Mouse (Mus musculus): ENCODE data around the gene Odf4. TPM values are rescaled to one million over a fixed set of nuclear protein-coding genes. Genes with fewer than 3 reads are reported as not detected.

The Odf4 gene
- polyA plus RNA-seq, 1 experiment from 2014 or later: not detected

DNA sequence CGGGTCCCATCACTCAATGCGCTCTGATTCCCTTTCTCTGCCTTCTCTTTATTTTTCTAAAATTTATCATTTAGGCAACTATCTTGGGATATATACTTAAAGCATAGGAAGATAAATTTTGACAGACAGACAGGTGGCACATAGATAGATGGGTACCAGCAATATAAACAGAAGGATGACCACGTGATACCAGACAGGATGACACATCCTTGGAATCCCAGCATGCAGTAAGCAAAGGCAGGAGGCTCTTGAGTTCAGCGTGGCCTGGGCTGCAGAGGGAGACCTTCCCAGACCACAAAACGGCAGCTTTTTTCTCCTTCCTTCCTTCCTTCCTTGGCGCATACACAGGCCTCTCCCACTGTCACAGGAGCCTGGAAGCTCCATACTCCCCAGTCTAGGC lies 29.0 kb downstream of the Odf4 start:
- peaks cover 15% of the 10 kb centered on the region for H3K4me1 ChIP-seq
- peaks cover 6% of the 10 kb centered on the region for H3K36me3 ChIP-seq (replicated peaks)
- WGBS: 80% methylated on average over 6 of the region's 6 CpGs
- H3K27me3 ChIP-seq (ENCODE audit: poor library complexity, severe bottlenecking): no peaks in the 10 kb centered on the region; the same call in 1 of the 2 replicates
- DNase-seq (ENCODE audit: extremely low spot score, low spot score): no peak
- H3K9me3 ChIP-seq: no peaks in the 10 kb centered on the region
- no peak overlapping the region for H3K4me3 ChIP-seq
- H3K27ac ChIP-seq: no peak overlapping the region

- Histone ChIP-seq H3K36me3 (replicated peaks) (no peaks in the 10 kb centered on the region), H3K9me3 (no peaks in the 10 kb centered on the region), H3K27me3 (ENCODE audit: poor library complexity, severe bottlenecking) (no peaks in the 10 kb centered on the region; the same call in 1 of the 2 replicates), H3K4me1 (peaks cover 13% of the 10 kb centered on the region), H3K27ac (no peak overlapping the region), H3K4me3 (no peak overlapping the region)
- 46% methylated on average over 4 of the region's 4 CpGs for WGBS
- DNase-seq (ENCODE audit: extremely low spot score, low spot score): no peak
Observed at GRCm38 (mm10) chr11:68897120-68897519, 29.8 kb downstream of the Odf4 start.

DNA sequence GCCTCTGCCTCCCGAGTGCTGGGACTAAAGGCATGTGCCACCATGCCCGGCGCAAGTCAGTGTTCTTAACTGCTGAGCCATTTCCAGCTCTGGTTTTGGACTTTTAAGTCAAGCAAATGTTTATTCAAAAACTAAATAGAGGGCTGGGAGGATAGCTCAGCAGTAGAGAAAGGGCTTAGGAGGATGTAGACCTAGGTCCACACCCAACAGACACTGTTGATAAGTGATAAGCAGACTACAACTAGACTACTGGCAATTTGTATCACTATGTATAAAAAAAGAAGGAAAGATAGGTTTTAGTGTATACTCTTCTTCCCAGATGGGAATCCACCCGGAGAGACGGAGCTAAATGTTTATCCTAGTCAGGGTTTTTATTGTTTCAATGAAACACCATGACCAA lies 30.6 kb downstream of the Odf4 start:
- H3K27ac ChIP-seq: no peak overlapping the region
- no peak overlapping the region for H3K4me3 ChIP-seq
- H3K27me3 ChIP-seq (ENCODE audit: poor library complexity, severe bottlenecking): no peaks in the 10 kb centered on the region; the same call in 1 of the 2 replicates
- peaks cover 13% of the 10 kb centered on the region for H3K4me1 ChIP-seq
- DNase-seq (ENCODE audit: extremely low spot score, low spot score): no peak
- 95% methylated on average over 5 of the region's 5 CpGs for WGBS
- no peaks in the 10 kb centered on the region for H3K36me3 ChIP-seq (replicated peaks)
- no peaks in the 10 kb centered on the region for H3K9me3 ChIP-seq

DNA sequence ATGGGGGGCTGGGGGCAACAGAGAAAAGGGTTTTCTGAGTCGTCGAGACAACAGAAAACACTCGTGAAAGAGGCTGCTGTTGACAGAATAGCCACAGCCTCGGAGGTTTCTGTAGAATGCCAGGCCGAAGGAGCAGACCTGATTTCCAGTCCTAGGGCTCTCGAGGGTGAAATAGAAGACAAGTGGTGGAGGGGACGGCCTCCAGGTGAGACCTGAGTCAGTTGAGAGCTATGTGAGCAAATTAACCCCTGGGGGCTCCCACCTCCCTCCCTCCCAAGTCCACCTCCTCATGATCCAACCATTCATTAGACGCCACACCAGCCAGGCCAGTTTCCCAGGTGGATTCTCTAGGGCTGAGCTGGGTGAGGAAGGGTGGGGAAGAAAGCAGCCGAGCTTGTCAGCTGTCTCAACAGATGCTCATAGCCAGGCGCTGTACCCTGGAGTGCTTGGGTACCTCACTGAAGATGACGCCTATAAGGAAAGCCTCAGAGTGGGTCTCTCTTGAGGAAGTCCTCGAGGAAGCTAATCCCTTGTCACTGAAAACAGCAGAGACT lies 32.9 kb downstream of the Odf4 start:
- no peak for DNase-seq (ENCODE audit: extremely low spot score, low spot score)
- Histone ChIP-seq H3K4me3 (no peak overlapping the region), H3K27me3 (ENCODE audit: poor library complexity, severe bottlenecking) (no peaks in the 10 kb centered on the region; the same call in 1 of the 2 replicates), H3K27ac (no peak overlapping the region), H3K4me1 (peaks cover 7% of the 10 kb centered on the region; the same call in 1 of the 2 replicates), H3K9me3 (no peaks in the 10 kb centered on the region), H3K36me3 (replicated peaks) (no peaks in the 10 kb centered on the region)
- 79% methylated on average over 12 of the region's 12 CpGs for WGBS

DNA sequence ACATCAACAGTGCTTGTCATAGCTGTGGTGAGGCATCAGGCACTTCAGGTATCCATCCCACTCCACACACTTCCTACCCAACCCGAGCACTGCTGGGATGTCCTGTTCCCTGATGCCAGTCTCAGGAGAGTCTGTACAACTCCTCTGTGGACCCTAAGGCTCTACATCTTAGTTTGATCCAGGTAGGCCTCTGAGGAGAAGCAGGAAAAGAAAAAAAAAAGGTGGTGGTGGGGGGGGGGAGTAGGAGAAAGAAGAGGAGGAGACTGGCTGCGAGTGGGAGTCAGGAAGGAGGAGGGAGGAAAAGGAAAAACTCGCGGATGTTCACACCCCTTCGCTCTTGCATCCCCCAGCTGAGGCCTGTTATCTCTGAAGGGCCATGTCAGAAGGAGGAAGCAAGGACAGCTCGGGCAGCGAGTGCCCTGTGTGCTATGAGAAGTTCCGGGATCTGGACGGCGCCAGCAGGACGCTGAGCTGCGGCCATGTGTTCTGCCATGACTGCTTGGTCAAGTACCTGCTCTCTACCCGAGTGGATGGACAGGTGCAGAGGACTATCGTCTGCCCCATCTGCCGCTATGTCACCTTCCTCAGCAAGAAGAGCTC lies 34.5 kb downstream of the Odf4 start:
- 81% methylated on average over 15 of the region's 15 CpGs for WGBS
- Histone ChIP-seq H3K4me1 (peaks cover 7% of the 10 kb centered on the region; the same call in 1 of the 2 replicates), H3K4me3 (no peak overlapping the region), H3K9me3 (no peaks in the 10 kb centered on the region), H3K27ac (no peak overlapping the region; the same call in 1 of the 2 replicates), H3K36me3 (replicated peaks) (no peaks in the 10 kb centered on the region), H3K27me3 (ENCODE audit: poor library complexity, severe bottlenecking) (no peaks in the 10 kb centered on the region)
- DNase-seq (ENCODE audit: extremely low spot score, low spot score): no peak

DNA sequence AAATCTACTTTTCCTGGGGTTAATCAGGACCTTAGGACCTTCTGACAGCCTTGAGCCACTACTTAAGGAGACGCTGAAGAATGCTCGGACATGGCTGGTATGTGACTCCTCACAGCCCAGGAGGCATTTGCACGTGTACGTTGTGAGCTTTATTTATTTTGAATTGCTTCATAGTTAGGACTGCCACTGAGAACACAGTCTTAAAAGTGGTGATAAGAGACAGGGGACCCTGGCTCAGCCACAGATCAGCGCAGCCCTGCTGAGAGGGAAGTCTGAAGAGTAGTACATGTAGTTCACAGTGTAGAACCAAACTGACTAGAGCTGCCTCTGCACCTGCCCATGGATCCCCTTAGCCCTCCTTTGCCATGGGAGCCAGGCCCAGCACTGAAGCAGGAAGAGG lies 35.1 kb downstream of the Odf4 start:
- 85% methylated on average over 5 of the region's 5 CpGs for WGBS
- Histone ChIP-seq H3K27ac (no peak overlapping the region), H3K4me1 (peaks cover 7% of the 10 kb centered on the region; the same call in 1 of the 2 replicates), H3K27me3 (ENCODE audit: poor library complexity, severe bottlenecking) (no peaks in the 10 kb centered on the region), H3K36me3 (replicated peaks) (no peaks in the 10 kb centered on the region), H3K4me3 (no peak overlapping the region), H3K9me3 (no peaks in the 10 kb centered on the region)
- DNase-seq (ENCODE audit: extremely low spot score, low spot score): no peak

DNA sequence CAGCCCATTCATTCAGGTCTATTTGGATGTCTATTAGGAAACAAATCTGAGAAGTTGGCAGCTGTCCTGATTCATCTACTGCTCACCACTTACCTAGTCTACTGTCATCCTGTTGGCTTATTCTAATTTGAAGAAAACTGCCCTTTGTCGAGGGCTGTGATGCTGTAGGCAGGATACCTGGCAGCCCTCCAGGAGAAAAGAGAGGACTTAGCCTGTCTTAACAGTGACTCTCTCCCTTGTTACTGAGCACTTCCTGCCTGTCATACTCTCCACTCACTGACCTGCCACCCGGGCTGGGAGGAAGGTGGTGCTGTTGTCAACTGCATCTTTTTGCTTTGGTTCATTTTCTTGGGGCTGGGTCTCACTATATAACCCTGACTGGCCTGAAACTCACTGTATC lies 36.3 kb downstream of the Odf4 start:
- Histone ChIP-seq H3K9me3 (no peaks in the 10 kb centered on the region), H3K4me3 (no peak overlapping the region), H3K27me3 (ENCODE audit: poor library complexity, severe bottlenecking) (no peaks in the 10 kb centered on the region), H3K27ac (no peak overlapping the region), H3K36me3 (replicated peaks) (no peaks in the 10 kb centered on the region), H3K4me1 (peaks cover 7% of the 10 kb centered on the region; the same call in 1 of the 2 replicates)
- DNase-seq (ENCODE audit: extremely low spot score, low spot score): no peak
- 59% methylated on average over 2 of the region's 2 CpGs for WGBS

DNA sequence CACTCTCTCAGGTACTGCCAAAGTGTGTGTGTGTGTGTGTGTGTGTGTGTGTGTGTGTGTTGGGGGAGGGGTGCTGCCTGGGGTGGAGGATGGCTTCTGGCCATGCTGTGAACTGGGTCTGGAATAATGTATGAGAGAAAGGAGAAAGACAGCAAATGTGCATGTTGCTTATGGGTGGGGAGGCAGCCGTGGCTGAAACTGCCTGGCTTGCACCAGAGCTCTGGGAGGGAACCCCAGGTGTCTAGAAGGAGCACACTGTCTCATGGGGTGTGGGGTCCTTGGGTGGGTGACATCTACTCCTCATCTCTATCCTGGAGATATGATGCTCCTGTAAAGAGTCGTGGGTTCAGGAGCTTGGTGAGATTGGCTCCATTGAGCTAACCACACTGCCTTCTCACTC lies 38.2 kb downstream of the Odf4 start:
- WGBS: 79% methylated on average over 2 of the region's 2 CpGs
- no peaks in the 10 kb centered on the region for H3K27me3 ChIP-seq (ENCODE audit: poor library complexity, severe bottlenecking)
- no peaks in the 10 kb centered on the region for H3K9me3 ChIP-seq
- H3K4me1 ChIP-seq: peaks cover 7% of the 10 kb centered on the region; the same call in 1 of the 2 replicates
- no peaks in the 10 kb centered on the region for H3K36me3 ChIP-seq (replicated peaks)
- H3K27ac ChIP-seq: no peak overlapping the region
- no peak for DNase-seq (ENCODE audit: extremely low spot score, low spot score)
- H3K4me3 ChIP-seq: no peak overlapping the region

DNA sequence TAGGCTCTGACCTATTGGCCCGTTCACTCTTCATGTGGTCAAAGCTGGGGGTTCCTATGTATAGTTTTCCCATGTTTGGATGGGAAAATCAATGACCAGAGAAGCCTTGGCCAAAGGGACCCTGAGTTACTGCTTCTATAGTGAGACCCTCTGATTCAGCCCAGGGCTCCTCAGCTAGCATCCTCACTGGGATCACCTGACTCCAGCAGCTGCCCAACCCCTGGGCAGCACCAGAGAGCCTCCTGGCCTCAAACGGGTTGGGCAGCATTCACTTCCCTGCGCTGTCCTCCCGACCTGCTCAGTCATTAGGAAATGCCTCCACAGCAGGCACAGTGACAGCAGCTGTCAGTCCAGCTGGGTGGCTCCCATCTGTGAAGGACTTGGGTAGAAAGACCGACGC lies 38.6 kb downstream of the Odf4 start, which contains the start of gene Rnf222:
TSS of gene Rnf222 (plus strand) at position 301 of the 400 bp plus-strand sequence.
- H3K27ac ChIP-seq: no peak within 1 kb of the TSS
- H3K27me3 ChIP-seq (ENCODE audit: poor library complexity, severe bottlenecking): no peaks in the 10 kb centered on the region
- 45% methylated on average over 6 of the region's 6 CpGs for WGBS
- no peak within 1 kb of the TSS for H3K4me3 ChIP-seq
- H3K9me3 ChIP-seq: no peaks in the 10 kb centered on the region
- H3K4me1 ChIP-seq: peaks cover 7% of the 10 kb centered on the region; the same call in 1 of the 2 replicates
- DNase-seq (ENCODE audit: extremely low spot score, low spot score): no peak
- no peaks in the 10 kb centered on the region for H3K36me3 ChIP-seq (replicated peaks)

DNA sequence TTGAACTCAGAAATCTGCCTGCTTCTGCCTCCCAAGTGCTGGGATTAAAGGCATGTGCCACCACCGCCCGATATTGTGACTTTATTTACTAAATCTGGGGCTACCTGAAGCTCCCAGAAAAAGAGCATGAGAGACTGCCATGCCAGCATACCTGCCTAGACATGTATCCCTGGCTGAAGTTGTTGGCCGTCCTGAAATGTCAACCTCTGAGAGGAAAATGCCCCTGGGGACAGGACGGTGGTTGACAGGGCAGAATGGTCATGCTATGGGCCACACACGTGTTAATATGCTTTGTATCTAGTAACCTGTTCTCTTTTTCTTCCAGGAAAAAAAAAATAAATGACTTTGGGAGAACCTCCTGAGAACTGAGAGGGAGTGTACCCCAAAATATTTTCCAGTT lies 40.8 kb downstream of the Odf4 start:
- WGBS: 82% methylated on average over 5 of the region's 5 CpGs
- DNase-seq (ENCODE audit: extremely low spot score, low spot score): no peak
- H3K4me1 ChIP-seq: no peaks in the 10 kb centered on the region; the same call in 1 of the 2 replicates
- H3K9me3 ChIP-seq: no peaks in the 10 kb centered on the region
- no peaks in the 10 kb centered on the region for H3K27me3 ChIP-seq (ENCODE audit: poor library complexity, severe bottlenecking)
- no peaks in the 10 kb centered on the region for H3K36me3 ChIP-seq (replicated peaks)
- H3K27ac ChIP-seq: no peak overlapping the region
- H3K4me3 ChIP-seq: no peak overlapping the region

DNA sequence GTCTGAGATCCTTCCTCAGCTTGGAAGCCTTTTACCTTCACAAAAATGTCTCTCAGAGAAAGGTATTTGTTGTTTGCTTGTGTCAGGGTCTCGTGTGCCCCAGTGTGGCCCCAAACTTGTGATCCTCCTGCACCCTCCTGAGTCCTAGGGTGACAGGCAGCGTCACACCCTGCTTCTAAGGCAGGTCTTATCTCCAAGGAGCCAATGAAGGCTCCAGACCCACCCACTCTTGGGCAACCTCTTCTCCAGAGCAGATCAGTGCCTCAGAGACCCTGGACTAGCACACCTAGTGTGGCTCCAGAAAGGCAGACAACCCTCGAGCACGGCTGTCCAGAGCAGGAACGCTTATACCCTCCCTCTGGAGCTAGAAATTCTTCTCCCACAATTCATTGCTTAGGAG lies 42.5 kb downstream of the Odf4 start:
- H3K27ac ChIP-seq: no peak overlapping the region
- H3K4me1 ChIP-seq: no peaks in the 10 kb centered on the region; the same call in 1 of the 2 replicates
- no peaks in the 10 kb centered on the region for H3K27me3 ChIP-seq (ENCODE audit: poor library complexity, severe bottlenecking)
- no peak for DNase-seq (ENCODE audit: extremely low spot score, low spot score)
- H3K9me3 ChIP-seq: no peaks in the 10 kb centered on the region
- no peak overlapping the region for H3K4me3 ChIP-seq
- no peaks in the 10 kb centered on the region for H3K36me3 ChIP-seq (replicated peaks)
- WGBS: 81% methylated on average over 5 of the region's 5 CpGs

GRCm38 (mm10) chr11:68883843-68884242 lies 43.0 kb downstream of the Odf4 start:
- Histone ChIP-seq H3K4me3 (no peak overlapping the region), H3K27me3 (ENCODE audit: poor library complexity, severe bottlenecking) (no peaks in the 10 kb centered on the region), H3K9me3 (no peaks in the 10 kb centered on the region), H3K4me1 (no peaks in the 10 kb centered on the region; the same call in 1 of the 2 replicates), H3K27ac (no peak overlapping the region), H3K36me3 (replicated peaks) (no peaks in the 10 kb centered on the region)
- WGBS: 76% methylated on average over 2 of the region's 2 CpGs
- DNase-seq (ENCODE audit: extremely low spot score, low spot score): no peak

DNA sequence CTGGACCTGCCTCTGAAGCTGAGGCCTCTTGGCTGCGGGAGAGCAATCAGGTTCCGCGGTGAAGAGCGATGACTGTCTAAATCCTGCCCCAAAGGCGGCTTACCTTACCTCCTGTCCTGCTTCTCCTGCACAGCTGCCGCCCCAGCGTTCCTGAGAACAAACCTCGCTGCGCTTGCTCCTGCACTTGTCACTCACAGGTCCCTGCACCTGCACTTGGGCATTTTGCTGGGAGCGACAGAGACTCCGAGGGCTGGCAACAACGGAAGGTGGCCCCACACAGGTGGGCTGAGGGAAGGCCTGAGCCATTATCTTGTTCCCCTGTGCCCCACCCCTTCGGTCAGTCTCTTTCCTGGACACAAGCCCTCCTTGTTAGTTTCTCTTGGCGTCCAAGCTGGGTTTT lies 44.8 kb downstream of the Odf4 start:
- no peaks in the 10 kb centered on the region for H3K4me1 ChIP-seq
- H3K36me3 ChIP-seq (replicated peaks): no peaks in the 10 kb centered on the region
- no peaks in the 10 kb centered on the region for H3K9me3 ChIP-seq
- WGBS: 16% methylated on average over 14 of the region's 14 CpGs
- no peak overlapping the region for H3K27ac ChIP-seq
- DNase-seq (ENCODE audit: extremely low spot score, low spot score): no peak
- no peak overlapping the region for H3K4me3 ChIP-seq
- H3K27me3 ChIP-seq (ENCODE audit: poor library complexity, severe bottlenecking): no peaks in the 10 kb centered on the region
